ENCODE assay signal across 8 mouse cellular contexts in genomic region chr5:81021331-81021863, GRCm38 (mm10). TPM values are rescaled to one million over a fixed set of nuclear protein-coding genes. Genes with fewer than 3 reads are reported as not detected.
DNase-seq lines count a peak whose midpoint lies in the region; ATAC-seq and TF ChIP-seq lines count a peak whose summit lies in the region.

No protein-coding gene starts in this region.

- peak overlapping the region; percentile 98 for H3K27ac ChIP-seq in forebrain, embryonic 14.5 days (ENCODE audit: low read depth, low read length)
- H3K27ac ChIP-seq in left cerebral cortex, adult 2 months = peak overlapping the region; percentile 96

- no peak for ATAC-seq in forebrain, embryonic 14.5 days
- ATAC-seq in erythroblast, adult 5-6 weeks (replicated peaks; ENCODE audit: low FRiP score, poor library complexity, severe bottlenecking) = no peak

- H3K4me1 ChIP-seq in forebrain, embryonic 14.5 days (ENCODE audit: control insufficient read depth, insufficient read depth, low read length) = peaks cover 6% of the 10 kb centered on the region; the same call in 1 of the 2 replicates

- H3K4me3 ChIP-seq in forebrain, embryonic 14.5 days (ENCODE audit: low read depth, low read length) = peak overlapping the region; percentile 68
- peak overlapping the region; percentile 81 for H3K4me3 ChIP-seq in left cerebral cortex, adult 2 months

- peak overlapping the region; percentile 88 for H3K9ac ChIP-seq in forebrain, embryonic 14.5 days (ENCODE audit: low read length)

- peak; percentile 21 for DNase-seq in urinary bladder, adult 2 months (ENCODE audit: low spot score)
- no peak for DNase-seq in urinary bladder, postnatal 10 days (ENCODE audit: low spot score)
- peak; percentile 51 for DNase-seq in forebrain, embryonic 14.5 days (ENCODE audit: low spot score)
- DNase-seq in heart, postnatal 36 days = peak; percentile 9 to 42
- DNase-seq in left cerebral cortex, adult 2 months (ENCODE audit: extremely low spot score in 1 of 2, low spot score in 2 of 2) = peak; percentile 69
- peak; percentile 58 for DNase-seq in lung, postnatal 10 days
- peak; percentile 73 to 75 for DNase-seq in right cerebral cortex, postnatal 10 days (ENCODE audit: low spot score in 2 of 2)

- peak overlapping the region; percentile 74 for H3K4me2 ChIP-seq in forebrain, embryonic 14.5 days (ENCODE audit: low read length)

- no peaks in the 10 kb centered on the region for H3K9me3 ChIP-seq in forebrain, embryonic 14.5 days (replicated peaks; ENCODE audit: control insufficient read depth, low read length)

- 0% methylated on average over 39 of the region's 39 CpGs for WGBS in forebrain, embryonic 14.5 days

- H3K27me3 ChIP-seq in forebrain, embryonic 14.5 days (replicated peaks; ENCODE audit: control insufficient read depth, insufficient read depth, low read length) = peaks cover 10% of the 10 kb centered on the region; the same call in 1 of the 2 replicates

- intact Hi-C loops in heart, postnatal 36 days (cut with DNase I) = no loop called here
- intact Hi-C loops in left cerebral cortex, adult 2 months (cut with DNase I) = loop anchor here (2.0 to 10.0 kb wide), 6 partner anchors 136 to 1326 kb away; no protein-coding TSS in a partner anchor

- H3K36me3 ChIP-seq in forebrain, embryonic 14.5 days (ENCODE audit: control insufficient read depth, insufficient read depth, low read length) = no peaks in the 10 kb centered on the region

- no peak for TF ChIP-seq CTCF in left cerebral cortex, adult 2 months (IDR thresholded peaks at IDR 0.05)

RNA-seq across cellular contexts. Expression of gene Adgrl3, which starts 1.5 kb away (rescaled TPM):
- polyA plus RNA-seq in urinary bladder, adult 2 months (2012; rRNA removed) = 5.9 and 7.2 TPM in 2 replicates
- polyA plus RNA-seq in forebrain, embryonic 14.5 days (2014; fragmentation: Nextera tagmentation; extraction: Ambion mirVana) = 24.5 and 36.4 TPM in 2 replicates
- total RNA-seq in heart, postnatal 36 days (2021) = 1 to 10 TPM; 2.5 to 3.3 TPM
- 100 to 1,000 TPM; 219 to 231 TPM for total RNA-seq in left cerebral cortex, adult 2 months (2021)
- total RNA-seq in erythroblast, adult 5-6 weeks (2015; ENCODE audit: low replicate concordance) = not detected in 2 replicates
- 0.84 TPM in 1 of 2 replicates, not detected in the other for total RNA-seq in erythroblast, adult 5-6 weeks (2017; ENCODE audit: low replicate concordance)

Comparison
In these comparisons a context has a peak if more than half of its experiments do, and no peak if none do; other contexts are left out.
1. RNA of gene Adgrl3, which starts 1.5 kb away (total RNA-seq): 219 to 231 TPM in left cerebral cortex, adult 2 months; 2.5 to 3.3 TPM in heart, postnatal 36 days and 0.84 TPM in erythroblast, adult 5-6 weeks; every median in the first group is over 10 times any median in the second.